Mouse (Mus musculus) monocyte, adult 5-6 weeks (primary cell): ENCODE measurements around the gene Foxl1. TPM values are rescaled to one million over a fixed set of nuclear protein-coding genes. Genes with fewer than 3 reads are reported as not detected.

Source experiments
- ATAC-seq: fragments of 153-309, 156-312 bp; replicated peaks from 2 replicates; pipeline ENCODE4 v1.8.0; 2017; ENCODE audit warnings: mild to moderate bottlenecking; ENCODE audit not compliant: low TSS enrichment, insufficient number of reproducible peaks, severe bottlenecking, poor library complexity, low FRiP score
- total RNA-seq: library from RNA; stranded (forward); fragments of 200-1000, 200-491, 200-594 nt; gene quantifications from 3 replicates; pipeline ENCODE4 v1.2.3, GENCODE M21; 2017

Gene Foxl1
- total RNA-seq, 1 experiment from 2014 or later: 0.29 TPM

GRCm38 (mm10) chr8:121090716-121091115 lies 37.0 kb upstream of the Foxl1 start:
- no peak for ATAC-seq

DNA sequence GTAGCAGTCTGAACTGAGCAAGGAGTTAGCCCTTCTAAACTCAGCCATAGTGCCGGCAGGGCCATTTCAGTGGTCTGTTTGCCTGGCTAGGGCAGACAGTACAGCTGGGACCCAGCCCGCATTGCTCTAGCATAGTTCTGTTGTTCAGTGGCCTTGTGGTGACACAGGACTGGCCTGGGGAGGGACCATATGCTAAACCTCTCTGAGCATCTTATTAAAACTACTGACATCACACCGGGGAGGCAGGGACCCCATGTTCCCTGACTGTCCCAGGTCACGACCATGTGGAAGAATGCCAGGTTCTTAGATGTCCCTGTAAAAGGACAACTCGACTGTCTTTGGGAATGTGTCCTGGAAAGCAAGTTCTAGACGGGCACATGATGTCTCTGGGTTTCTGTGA lies 35.6 kb upstream of the Foxl1 start:
- ATAC-seq: no peak

- ATAC-seq: 0 out of 2 replicates have a peak, but pooled peaks have one; percentile 34
Measured at GRCm38 (mm10) chr8:121092627-121093026, 35.1 kb upstream of the Foxl1 start.

GRCm38 (mm10) chr8:121093496-121093895 lies 34.2 kb upstream of the Foxl1 start:
- ATAC-seq: no peak

- peak; percentile 51 for ATAC-seq
Measured at GRCm38 (mm10) chr8:121104049-121104818, 23.5 kb upstream of the Foxl1 start.

DNA sequence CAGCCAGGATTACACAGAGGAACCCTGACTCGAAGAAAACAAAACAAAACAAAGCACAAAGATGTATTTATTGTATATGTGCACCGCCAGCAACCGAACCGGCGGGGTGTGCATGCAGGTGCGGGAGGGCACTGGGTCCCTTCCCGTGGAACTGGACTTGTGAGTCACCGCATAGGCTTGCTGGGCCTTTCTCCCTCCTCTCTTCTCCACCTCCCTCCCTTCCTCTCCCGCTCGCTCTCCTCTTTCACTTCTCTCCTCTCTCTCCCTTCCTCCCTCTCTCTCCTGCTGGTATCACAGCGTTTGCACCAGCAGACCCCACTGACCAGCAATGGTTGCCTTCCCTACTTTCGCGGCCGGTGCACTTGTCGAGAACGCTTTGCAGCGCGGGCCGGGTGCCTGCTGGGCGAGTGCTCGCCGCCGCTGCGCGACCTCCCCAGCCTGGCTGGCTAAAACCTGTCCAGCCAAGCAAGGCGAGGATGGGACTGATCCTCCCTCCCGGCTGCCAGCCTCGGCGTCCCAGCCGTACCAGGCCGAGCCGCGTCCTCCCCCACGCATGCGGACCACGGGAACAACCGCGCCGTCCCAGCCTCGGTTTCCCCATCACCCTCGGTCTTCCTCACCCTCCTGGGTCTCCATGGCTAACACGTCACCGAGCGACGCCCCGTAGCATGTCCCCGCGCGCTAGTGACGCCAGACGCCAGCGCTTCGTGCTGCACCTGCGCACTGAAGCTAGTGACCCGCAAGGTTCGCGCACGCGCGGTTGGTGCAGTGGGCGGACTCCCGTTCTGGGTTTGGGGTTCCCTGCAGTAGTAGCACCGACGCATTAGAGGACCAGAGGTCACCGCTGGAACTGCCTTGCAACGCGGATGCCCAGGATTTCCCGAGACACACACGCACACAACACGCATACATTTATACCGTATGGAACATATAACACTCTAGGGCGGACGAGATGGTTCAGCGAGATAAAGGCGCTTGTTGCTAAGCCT lies 19.8 kb upstream of the Foxl1 start, which contains the start of gene Mthfsd:
TSS of gene Mthfsd (minus strand) at position 725 of the 989 bp plus-strand sequence.
- peak; percentile 77 for ATAC-seq

- no peak for ATAC-seq
Measured at GRCm38 (mm10) chr8:121108657-121109056, 19.1 kb upstream of the Foxl1 start.

DNA sequence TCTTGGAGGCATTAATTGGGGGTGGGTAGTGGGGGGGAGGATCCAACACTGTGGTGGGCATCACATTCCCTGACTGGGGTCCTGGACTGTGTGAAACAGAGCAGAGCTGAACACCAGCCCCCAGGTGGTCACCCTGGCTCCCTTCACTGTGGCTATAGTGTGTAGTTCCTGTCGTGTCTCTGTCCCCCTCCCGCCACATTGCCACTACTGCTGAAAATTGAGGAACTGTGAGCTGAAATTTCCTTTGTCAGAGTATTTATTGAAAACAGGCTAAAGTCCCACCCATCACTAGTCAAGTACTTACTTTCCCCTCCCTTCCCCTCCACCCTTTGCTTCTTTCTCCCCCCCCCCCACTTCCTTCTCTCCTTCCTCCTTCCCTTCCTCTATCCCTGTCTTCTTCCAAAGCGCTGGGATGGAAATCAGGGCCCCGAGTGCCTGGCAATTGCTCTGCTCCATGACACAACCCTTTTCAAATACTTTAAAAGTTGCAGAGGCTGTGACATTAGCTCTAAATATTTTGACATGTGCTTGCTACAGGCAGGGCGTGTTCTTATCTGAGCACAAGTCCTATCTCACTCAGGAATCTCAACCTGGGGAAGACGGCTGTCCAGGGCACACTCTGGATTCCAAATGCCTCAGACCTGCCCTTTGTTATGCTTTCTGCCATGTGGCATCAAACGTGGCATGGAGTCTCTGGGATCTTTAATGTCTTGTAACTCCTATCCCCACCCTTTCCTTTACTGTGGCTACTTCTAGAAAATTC lies 16.4 kb upstream of the Foxl1 start:
- ATAC-seq: no peak

GRCm38 (mm10) chr8:121113261-121113660 lies 14.5 kb upstream of the Foxl1 start:
- ATAC-seq: peak; percentile 90

- ATAC-seq: no peak
Measured at GRCm38 (mm10) chr8:121115136-121115535, 12.6 kb upstream of the Foxl1 start.

- 0 out of 2 replicates have a peak, but pooled peaks have one; percentile 44 for ATAC-seq
Measured at GRCm38 (mm10) chr8:121115948-121116347, 11.8 kb upstream of the Foxl1 start, which contains the start of gene Foxc2. Gene Foxc2, plus strand, starts transcription at chr8:121116171.

DNA sequence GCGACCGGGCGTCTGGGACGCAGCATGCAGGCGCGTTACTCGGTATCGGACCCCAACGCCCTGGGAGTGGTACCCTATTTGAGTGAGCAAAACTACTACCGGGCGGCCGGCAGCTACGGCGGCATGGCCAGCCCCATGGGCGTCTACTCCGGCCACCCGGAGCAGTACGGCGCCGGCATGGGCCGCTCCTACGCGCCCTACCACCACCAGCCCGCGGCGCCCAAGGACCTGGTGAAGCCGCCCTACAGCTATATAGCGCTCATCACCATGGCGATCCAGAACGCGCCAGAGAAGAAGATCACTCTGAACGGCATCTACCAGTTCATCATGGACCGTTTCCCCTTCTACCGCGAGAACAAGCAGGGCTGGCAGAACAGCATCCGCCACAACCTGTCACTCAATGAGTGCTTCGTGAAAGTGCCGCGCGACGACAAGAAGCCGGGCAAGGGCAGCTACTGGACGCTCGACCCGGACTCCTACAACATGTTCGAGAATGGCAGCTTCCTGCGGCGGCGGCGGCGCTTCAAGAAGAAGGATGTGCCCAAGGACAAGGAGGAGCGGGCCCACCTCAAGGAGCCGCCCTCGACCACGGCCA lies 11.1 kb upstream of the Foxl1 start:
- no peak for ATAC-seq

- no peak for ATAC-seq
Measured at GRCm38 (mm10) chr8:121117186-121117651, 10.5 kb upstream of the Foxl1 start.

DNA sequence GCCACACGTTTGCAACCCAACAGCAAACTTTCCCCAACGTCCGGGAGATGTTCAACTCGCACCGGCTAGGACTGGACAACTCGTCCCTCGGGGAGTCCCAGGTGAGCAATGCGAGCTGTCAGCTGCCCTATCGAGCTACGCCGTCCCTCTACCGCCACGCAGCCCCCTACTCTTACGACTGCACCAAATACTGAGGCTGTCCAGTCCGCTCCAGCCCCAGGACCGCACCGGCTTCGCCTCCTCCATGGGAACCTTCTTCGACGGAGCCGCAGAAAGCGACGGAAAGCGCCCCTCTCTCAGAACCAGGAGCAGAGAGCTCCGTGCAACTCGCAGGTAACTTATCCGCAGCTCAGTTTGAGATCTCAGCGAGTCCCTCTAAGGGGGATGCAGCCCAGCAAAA lies 9.8 kb upstream of the Foxl1 start:
- no peak for ATAC-seq

DNA sequence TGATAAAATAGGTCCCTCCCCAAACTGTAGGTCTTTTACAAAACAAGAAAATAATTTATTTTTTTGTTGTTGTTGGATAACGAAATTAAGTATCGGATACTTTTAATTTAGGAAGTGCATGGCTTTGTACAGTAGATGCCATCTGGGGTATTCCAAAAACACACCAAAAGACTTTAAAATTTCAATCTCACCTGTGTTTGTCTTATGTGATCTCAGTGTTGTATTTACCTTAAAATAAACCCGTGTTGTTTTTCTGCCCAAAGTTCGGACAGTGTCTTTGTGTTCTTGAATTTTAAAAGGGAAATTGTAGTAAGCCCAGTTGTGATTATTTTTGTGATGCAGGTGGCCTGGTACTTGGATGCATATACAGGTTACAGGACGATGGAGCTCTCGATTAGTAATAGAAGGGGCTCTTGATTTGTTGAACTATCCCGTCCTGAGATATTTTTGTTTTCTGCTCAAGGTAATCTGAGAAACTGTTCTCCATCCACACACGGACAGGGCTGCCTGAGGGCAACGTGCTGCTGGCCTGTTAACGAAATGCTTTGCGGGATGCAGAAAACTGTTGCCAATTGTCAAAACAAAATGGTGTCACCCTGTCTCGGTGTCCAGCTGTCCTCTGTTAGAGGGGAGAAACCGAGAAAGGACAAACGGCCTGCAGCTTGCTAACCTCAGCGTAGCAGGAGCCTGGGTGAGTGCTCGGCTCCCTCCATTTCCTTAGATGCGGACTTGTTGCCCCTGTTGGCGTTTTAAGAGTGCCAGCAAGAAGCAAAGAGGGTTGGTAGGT lies 8.9 kb upstream of the Foxl1 start:
- ATAC-seq: no peak

- ATAC-seq: no peak
Measured at GRCm38 (mm10) chr8:121119635-121120455, 7.9 kb upstream of the Foxl1 start.
